Mouse (Mus musculus) liver, postnatal 0 days (tissue): ENCODE data around the gene Atf7.

Source experiments
- CTCF ChIP-seq: sonication (generic); IDR thresholded peaks from 2 replicates; pipeline ENCODE4 v1.5.1; 2016; ENCODE audit warnings: antibody characterized with exemption, low read depth
- EP300 ChIP-seq: IDR thresholded peaks from 2 replicates; pipeline ENCODE4 v1.6.1; 2016; ENCODE audit warnings: antibody characterized with exemption, low read depth, mild to moderate bottlenecking

GRCm38 (mm10) chr15:102498322-102498721, 126.9 kb downstream of the Atf7 start:
- TF ChIP-seq EP300 (no peak), CTCF (no peak)
